Mouse (Mus musculus): Measurements from ENCODE around the gene Ndst2. TPM values are rescaled to one million over a fixed set of nuclear protein-coding genes. Genes with fewer than 3 reads are reported as not detected.

Ndst2 gene
- polyA plus RNA-seq, 1 experiment from 2014 or later, result 24.5 TPM

GRCm38 (mm10) chr14:20735052-20735451, 690 bp upstream of the Ndst2 start:
- WGBS, result 82% methylated on average over 2 of the region's 2 CpGs
- Histone ChIP-seq H3K27me3 (no peaks in the 10 kb centered on the region), H3K9me3 (no peaks in the 10 kb centered on the region), H3K4me2 (no peak overlapping the region), H3K4me3 (replicated peaks) (no peak overlapping the region), H3K36me3 (replicated peaks) (peaks cover 41% of the 10 kb centered on the region), H3K4me1 (peaks cover 11% of the 10 kb centered on the region), H3K27ac (peak overlapping the region; percentile 46; the same call in 1 of the 2 replicates), H3K9ac (no peak overlapping the region)
- no peak for ATAC-seq (ENCODE audit: low FRiP score)

DNA sequence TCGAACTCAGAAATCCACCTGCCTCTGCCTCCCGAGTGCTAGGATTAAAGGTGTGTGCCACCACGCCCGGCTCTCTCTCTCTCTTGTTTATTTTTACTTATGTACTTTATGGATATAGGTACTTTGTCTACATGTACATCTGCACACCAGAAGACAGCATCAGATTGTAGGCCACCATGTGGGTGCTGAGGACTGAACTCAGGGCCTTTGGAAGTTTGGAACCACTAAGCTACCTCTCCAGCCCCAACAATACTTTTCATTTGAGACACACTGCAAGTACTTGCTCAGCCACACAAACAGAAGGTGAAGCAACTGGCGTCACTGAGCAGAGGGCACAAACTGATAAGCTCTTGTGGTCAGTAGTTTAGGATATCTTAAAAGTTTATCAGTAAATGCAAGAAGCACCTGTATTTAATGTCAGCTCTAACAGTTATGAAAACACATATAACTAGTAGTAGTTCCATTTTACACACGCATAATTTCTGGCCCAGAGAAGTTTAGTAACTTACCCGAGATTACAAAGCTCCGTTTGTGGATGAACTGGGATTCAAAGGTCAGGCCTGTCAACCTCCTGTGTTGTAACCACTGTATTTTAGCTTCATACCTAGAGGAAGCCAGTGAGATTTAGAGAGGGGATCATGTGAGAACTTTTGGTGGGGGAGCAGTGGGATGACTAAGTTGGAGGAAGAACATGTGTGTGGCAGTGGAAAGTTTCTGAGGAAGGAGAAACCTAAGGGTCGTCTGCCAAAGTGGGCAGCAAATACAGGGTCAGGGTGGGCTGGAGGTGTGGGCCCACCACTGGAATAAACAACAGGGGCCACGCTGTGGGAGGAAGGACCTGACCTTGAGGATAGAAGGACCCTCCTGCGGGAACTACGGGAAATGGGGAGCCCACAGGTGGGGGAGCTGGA, 1.1 kb downstream of the Ndst2 start:
- Histone ChIP-seq H3K9ac (peak overlapping the region; percentile 93), H3K27ac (peak overlapping the region; percentile 80; the same call in 1 of the 2 replicates), H3K4me1 (peaks cover 11% of the 10 kb centered on the region), H3K36me3 (replicated peaks) (peaks cover 43% of the 10 kb centered on the region), H3K9me3 (no peaks in the 10 kb centered on the region), H3K4me3 (replicated peaks) (peak overlapping the region; percentile 77), H3K4me2 (peak overlapping the region; percentile 79), H3K27me3 (no peaks in the 10 kb centered on the region)
- WGBS, result 54% methylated on average over 12 of the region's 12 CpGs
- ATAC-seq (ENCODE audit: low FRiP score), result no peak

- Histone ChIP-seq H3K4me2 (no peak overlapping the region), H3K27ac (no peak overlapping the region), H3K27me3 (no peaks in the 10 kb centered on the region), H3K4me3 (replicated peaks) (no peak overlapping the region), H3K36me3 (replicated peaks) (peaks cover 53% of the 10 kb centered on the region), H3K9me3 (no peaks in the 10 kb centered on the region), H3K9ac (peak overlapping the region; percentile 17; the same call in 1 of the 2 replicates), H3K4me1 (peaks cover 11% of the 10 kb centered on the region)
- ATAC-seq (ENCODE audit: low FRiP score), result no peak
- WGBS, result 86% methylated on average over 9 of the region's 9 CpGs
Observed at GRCm38 (mm10) chr14:20730853-20731602, 3.3 kb downstream of the Ndst2 start.

- H3K9me3 ChIP-seq, result no peaks in the 10 kb centered on the region
- no peak for ATAC-seq (ENCODE audit: low FRiP score)
- H3K27me3 ChIP-seq, result no peaks in the 10 kb centered on the region
- WGBS, result 92% methylated on average over 9 of the region's 9 CpGs
- H3K4me2 ChIP-seq, result no peak overlapping the region
- no peak overlapping the region for H3K27ac ChIP-seq
- peaks cover 9% of the 10 kb centered on the region for H3K4me1 ChIP-seq
- no peak overlapping the region; the same call in 1 of the 2 replicates for H3K9ac ChIP-seq
- H3K4me3 ChIP-seq (replicated peaks), result no peak overlapping the region
- H3K36me3 ChIP-seq (replicated peaks), result peaks cover 57% of the 10 kb centered on the region
Observed at GRCm38 (mm10) chr14:20729871-20730270, 4.5 kb downstream of the Ndst2 start.

DNA sequence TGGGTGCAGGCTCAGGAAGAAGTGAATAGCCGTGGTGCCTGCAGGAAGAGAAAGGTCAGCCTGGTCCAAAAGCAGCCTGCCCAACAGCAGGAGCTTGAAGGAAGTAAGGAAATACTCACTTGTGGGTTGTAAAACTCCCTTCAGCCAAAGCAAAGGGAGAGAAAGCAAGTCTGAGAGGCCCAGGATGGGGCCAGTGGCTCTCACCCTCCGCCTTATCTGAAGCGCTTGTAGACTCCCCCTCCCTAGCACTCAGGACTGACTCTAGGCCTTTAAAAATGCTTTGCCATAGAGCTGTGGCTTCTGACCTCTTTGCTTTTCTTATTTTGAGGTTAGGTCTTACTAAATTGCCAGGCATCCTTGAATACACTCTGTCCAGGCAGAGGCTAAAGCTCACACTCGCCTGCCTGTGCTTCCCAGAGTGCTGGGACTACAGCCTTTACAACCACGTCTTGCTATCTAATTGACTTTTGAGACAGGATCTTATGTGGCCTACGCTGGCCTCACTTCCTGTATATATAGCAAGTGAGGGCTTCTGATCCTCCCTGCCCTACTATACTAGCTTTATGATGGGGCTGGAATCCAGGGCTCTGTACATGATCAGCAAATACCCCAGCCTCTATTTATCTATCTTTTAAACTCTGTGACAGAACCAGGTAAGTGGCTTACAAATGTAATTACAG, 8.6 kb downstream of the Ndst2 start:
- no peak for ATAC-seq (ENCODE audit: low FRiP score)

GRCm38 (mm10) chr14:20724043-20724442, 10.3 kb downstream of the Ndst2 start:
- Histone ChIP-seq H3K4me1 (no peaks in the 10 kb centered on the region), H3K4me2 (no peak overlapping the region), H3K36me3 (replicated peaks) (peaks cover 94% of the 10 kb centered on the region), H3K9me3 (no peaks in the 10 kb centered on the region), H3K9ac (no peak overlapping the region), H3K27me3 (no peaks in the 10 kb centered on the region), H3K4me3 (replicated peaks) (no peak overlapping the region), H3K27ac (no peak overlapping the region)
- WGBS, result 41% methylated on average over 5 of the region's 5 CpGs
- no peak for ATAC-seq (ENCODE audit: low FRiP score)

More for the DNA sequence above, 8.6 kb downstream of the Ndst2 start:
- Histone ChIP-seq H3K27ac (no peak overlapping the region), H3K4me3 (replicated peaks) (no peak overlapping the region), H3K4me1 (no peaks in the 10 kb centered on the region), H3K9me3 (no peaks in the 10 kb centered on the region), H3K4me2 (no peak overlapping the region), H3K27me3 (no peaks in the 10 kb centered on the region), H3K36me3 (replicated peaks) (peaks cover 94% of the 10 kb centered on the region), H3K9ac (no peak overlapping the region)
- 85% methylated on average over 6 of the region's 6 CpGs for WGBS

- no peaks in the 10 kb centered on the region for H3K27me3 ChIP-seq
- H3K9me3 ChIP-seq, result no peaks in the 10 kb centered on the region
- no peak for ATAC-seq (ENCODE audit: low FRiP score)
- no peak overlapping the region for H3K9ac ChIP-seq
- H3K4me1 ChIP-seq, result no peaks in the 10 kb centered on the region
- H3K4me3 ChIP-seq (replicated peaks), result no peak overlapping the region
- no peak overlapping the region for H3K27ac ChIP-seq
- peaks cover 95% of the 10 kb centered on the region for H3K36me3 ChIP-seq (replicated peaks)
- no peak overlapping the region for H3K4me2 ChIP-seq
- WGBS, result 95% methylated on average over 12 of the region's 12 CpGs
Observed at GRCm38 (mm10) chr14:20723006-20723405, 11.4 kb downstream of the Ndst2 start.

DNA sequence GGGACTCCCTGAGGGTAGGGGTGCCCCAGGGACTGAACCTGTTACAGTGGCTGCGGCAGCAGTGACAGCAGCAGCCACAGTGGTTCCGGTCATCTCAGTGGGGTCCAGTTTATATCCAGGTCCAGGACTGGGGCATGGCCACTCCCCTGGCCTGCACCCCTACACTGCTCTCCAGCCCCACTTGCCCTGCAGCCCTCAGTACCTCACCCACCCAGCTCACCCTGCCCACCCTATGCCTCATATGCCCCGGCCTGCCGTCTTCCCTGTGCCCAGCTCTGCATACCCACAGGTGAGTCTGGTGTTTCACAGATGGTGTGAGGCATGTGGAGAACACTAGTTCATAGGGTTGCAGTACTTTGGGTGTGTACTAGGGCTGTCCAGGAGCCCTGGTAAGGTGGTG, 13.0 kb downstream of the Ndst2 start:
- no peak for ATAC-seq (ENCODE audit: low FRiP score)
- Histone ChIP-seq H3K4me2 (no peak overlapping the region), H3K27me3 (no peaks in the 10 kb centered on the region), H3K9me3 (no peaks in the 10 kb centered on the region), H3K9ac (no peak overlapping the region), H3K27ac (no peak overlapping the region), H3K4me3 (replicated peaks) (no peak overlapping the region), H3K4me1 (no peaks in the 10 kb centered on the region), H3K36me3 (replicated peaks) (peaks cover 98% of the 10 kb centered on the region)
- WGBS, result 94% methylated on average over 4 of the region's 4 CpGs

GRCm38 (mm10) chr14:20719767-20720166, 14.6 kb downstream of the Ndst2 start:
- peaks cover 99% of the 10 kb centered on the region for H3K36me3 ChIP-seq (replicated peaks)

DNA sequence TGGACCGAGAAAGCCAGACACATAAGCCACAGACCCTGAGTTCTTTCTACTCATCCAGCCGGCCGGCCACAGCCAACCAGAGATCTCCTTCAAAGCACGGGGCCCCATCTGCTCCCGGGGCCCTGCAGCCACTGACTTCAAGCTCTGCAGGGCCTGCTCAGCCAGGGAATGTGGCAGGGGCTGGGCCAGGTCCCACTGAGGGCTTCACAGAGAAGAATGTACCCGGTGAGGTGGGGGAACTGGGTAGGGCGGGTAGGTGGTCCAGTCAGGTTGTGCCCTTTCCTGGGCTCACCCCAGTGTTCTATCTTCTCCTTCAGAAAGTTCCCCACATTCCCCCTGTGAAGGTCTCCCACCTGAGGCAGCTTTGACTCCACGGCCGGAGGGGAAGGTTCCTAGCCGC, 15.9 kb downstream of the Ndst2 start:
- Histone ChIP-seq H3K4me3 (replicated peaks) (no peak overlapping the region), H3K4me2 (no peak overlapping the region), H3K9ac (no peak overlapping the region), H3K9me3 (no peaks in the 10 kb centered on the region), H3K36me3 (replicated peaks) (peaks cover 100% of the 10 kb centered on the region), H3K27ac (no peak overlapping the region), H3K4me1 (no peaks in the 10 kb centered on the region), H3K27me3 (no peaks in the 10 kb centered on the region)
- WGBS, result 95% methylated on average over 10 of the region's 10 CpGs
- no peak for ATAC-seq (ENCODE audit: low FRiP score)

More at GRCm38 (mm10) chr14:20719767-20720166, 14.6 kb downstream of the Ndst2 start:
- Histone ChIP-seq H3K4me3 (replicated peaks) (no peak overlapping the region), H3K4me1 (no peaks in the 10 kb centered on the region), H3K27me3 (no peaks in the 10 kb centered on the region), H3K9me3 (no peaks in the 10 kb centered on the region), H3K9ac (no peak overlapping the region), H3K27ac (no peak overlapping the region), H3K4me2 (no peak overlapping the region)
- no peak for ATAC-seq (ENCODE audit: low FRiP score)
- 92% methylated on average over 12 of the region's 12 CpGs for WGBS

DNA sequence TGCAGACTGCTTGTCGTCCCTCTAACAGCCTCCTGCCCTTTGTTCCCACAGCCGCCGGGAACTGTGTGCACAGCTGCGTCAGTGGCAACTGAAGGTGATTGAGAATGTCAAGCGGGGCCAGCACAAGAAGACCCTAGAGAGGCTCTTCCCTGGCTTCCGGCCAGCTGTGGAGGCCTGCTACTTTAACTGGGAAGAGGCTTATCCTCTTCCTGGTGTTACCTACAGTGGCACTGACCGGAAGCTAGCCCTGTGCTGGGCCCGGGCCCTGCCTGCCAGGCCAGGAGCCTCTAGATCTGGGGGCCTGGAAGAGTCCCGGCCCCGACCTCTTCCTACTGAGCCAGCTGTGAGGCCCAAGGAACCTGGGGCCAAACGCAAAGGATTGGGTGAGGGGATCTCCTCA, 20.5 kb downstream of the Ndst2 start:
- H3K9ac ChIP-seq, result no peak overlapping the region
- H3K27me3 ChIP-seq, result no peaks in the 10 kb centered on the region
- no peak overlapping the region for H3K4me2 ChIP-seq
- peaks cover 9% of the 10 kb centered on the region for H3K4me1 ChIP-seq
- peaks cover 91% of the 10 kb centered on the region for H3K36me3 ChIP-seq (replicated peaks)
- H3K4me3 ChIP-seq (replicated peaks), result no peak overlapping the region
- no peak overlapping the region for H3K27ac ChIP-seq
- no peaks in the 10 kb centered on the region for H3K9me3 ChIP-seq
- 88% methylated on average over 11 of the region's 11 CpGs for WGBS
- no peak; the same call in 1 of the 2 replicates for ATAC-seq (ENCODE audit: low FRiP score)

DNA sequence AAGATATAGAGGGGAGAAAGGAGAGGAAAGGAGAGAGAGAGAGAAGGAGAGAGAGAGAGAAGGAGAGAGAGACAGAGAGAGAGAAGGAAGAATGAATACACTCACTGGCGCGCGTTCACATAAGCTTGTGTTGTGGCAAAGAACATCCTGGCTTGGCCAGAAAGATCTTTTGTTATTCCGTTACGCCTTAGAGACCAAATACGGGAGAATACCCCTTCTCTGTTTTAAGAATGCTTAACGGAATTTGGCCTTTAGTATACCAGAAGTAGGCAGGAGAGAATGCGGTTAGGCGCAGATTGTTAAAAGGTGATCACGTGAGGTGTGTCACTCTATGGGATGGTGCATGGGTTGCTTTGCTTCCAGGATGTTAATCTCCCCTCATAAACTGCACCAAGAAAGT, 26.1 kb downstream of the Ndst2 start:
- Histone ChIP-seq H3K27me3 (no peaks in the 10 kb centered on the region), H3K9ac (peak overlapping the region; percentile 99), H3K4me2 (peak overlapping the region; percentile 88), H3K4me1 (peaks cover 21% of the 10 kb centered on the region), H3K36me3 (replicated peaks) (peaks cover 50% of the 10 kb centered on the region), H3K9me3 (no peaks in the 10 kb centered on the region), H3K27ac (peak overlapping the region; percentile 85; the same call in 1 of the 2 replicates), H3K4me3 (replicated peaks) (peak overlapping the region; percentile 97)
- no peak for ATAC-seq (ENCODE audit: low FRiP score)
- WGBS, result 11% methylated on average over 10 of the region's 10 CpGs
